Mouse (Mus musculus) urinary bladder, postnatal 10 days (tissue): ENCODE measurements at regions not wholly inside any gene's neighbourhood (a gene's known extent, or its start where the extent isn't known, plus 50 kb on each side); places are given as distances from the start of the nearest gene placed in this dataset.

Experiments used
- DNase-seq: peaks from one replicate; pipeline ENCODE4 v3.0.0; 2022; ENCODE audit warnings: low spot score

- no peak for DNase-seq
Observed at GRCm38 (mm10) chr4:124064601-124065000, 146.8 kb upstream of the 4930535I16Rik start.

- DNase-seq, result no peak
Observed at GRCm38 (mm10) chr4:124063269-124064100, 145.7 kb upstream of the 4930535I16Rik start.

DNA sequence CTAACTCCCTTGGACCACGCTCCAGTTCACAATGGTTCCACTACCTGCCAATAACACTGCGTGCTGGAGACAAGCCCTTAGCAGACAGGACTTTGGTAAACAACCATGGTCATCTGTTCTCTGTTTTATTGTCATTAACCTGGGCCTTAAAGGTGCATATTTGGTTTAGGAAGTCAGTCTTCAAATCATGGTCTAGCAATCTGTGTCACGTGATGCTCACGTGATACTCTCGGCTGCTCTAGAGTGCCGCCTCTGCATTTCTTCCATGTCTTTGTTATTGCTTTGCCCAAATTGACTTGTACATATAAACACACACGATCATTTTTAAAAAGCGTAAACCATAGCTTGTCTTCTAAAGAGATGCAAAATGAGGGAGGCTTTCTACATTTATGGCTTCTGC, 139.8 kb upstream of the 4930535I16Rik start:
- DNase-seq, result no peak

- no peak for DNase-seq
Observed at GRCm38 (mm10) chr4:124054240-124054760, 136.5 kb upstream of the 4930535I16Rik start.

DNA sequence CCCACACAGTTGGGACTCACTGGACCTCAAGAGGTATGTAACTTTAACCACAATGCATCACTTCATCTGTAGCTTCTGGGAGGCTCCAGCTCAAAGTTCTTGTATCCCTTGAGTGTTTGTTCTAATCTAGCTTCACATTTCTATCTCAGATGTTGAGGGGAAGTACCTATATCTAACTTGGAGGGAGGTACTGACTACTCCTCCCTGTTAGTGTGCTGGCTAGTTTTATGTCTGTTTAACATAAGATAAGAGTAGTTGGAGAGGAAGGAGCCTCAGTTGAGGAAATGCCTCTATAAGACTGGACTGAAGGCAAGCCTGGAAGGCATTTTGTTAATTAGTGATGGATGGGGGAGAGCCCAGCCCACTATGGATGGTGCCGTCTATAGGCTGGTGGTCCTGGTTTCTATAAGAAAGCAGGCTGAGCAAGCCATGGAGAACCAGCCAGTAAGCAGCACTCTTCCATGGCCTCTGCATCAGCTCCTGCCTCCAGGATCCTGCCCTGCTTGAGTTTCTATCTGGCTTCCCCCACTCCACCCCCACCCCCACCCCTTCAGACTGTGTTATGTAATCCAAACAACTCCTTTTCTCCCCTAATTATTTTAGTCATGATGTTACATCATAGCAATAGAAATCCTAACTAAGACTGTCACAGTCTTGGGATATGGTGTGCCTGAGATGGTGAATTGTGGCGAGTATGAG, 135.7 kb upstream of the 4930535I16Rik start:
- no peak for DNase-seq

- no peak for DNase-seq
Observed at GRCm38 (mm10) chr4:124052387-124052786, 134.6 kb upstream of the 4930535I16Rik start.

DNA sequence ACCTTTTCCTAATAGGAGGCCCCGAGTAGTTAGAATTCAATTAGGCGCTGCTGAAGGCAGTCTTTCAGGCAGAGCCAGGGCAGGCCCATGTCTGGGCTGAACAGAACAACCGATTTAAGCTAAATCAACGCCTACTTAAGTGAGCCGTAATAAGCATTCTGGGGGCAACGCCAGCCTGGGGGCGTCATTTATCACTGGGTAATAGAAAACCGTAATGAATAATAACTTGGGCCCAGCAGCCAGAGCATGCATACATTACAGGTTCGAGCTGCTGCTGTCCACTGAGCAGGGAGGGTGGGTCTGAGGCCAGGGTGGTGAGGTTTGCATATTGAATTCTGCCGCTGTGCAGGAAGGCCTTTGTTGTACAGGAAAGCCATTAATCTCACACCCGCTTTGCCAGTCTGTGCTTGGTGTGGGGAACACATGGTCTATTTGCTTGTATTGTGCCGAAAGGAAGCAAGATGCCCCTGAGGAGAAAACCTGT, 130.6 kb upstream of the 4930535I16Rik start:
- no peak for DNase-seq

DNA sequence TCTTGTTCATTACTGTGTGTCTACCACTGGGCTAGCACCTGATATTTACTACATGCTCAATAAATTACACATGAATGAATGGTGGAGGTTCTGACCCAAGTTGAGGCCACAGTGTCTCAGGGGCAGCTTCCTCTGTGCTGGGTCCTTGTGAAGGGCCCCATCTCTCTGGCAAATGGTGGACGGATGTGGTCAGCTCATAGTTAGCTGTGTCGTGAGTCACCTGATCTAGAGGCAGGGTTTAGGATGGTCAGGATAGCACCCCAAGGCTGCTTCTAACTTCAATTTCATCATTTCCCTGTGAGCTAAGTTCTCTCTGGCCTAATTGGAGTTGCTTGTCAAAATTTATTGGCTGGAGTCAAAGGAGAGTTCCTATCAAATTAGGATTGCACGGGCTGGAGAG, 130.1 kb upstream of the 4930535I16Rik start:
- DNase-seq, result no peak

GRCm38 (mm10) chr4:124036483-124036882, 118.7 kb upstream of the 4930535I16Rik start:
- no peak for DNase-seq

- DNase-seq, result no peak
Observed at GRCm38 (mm10) chr4:124035657-124036061, 117.8 kb upstream of the 4930535I16Rik start.

DNA sequence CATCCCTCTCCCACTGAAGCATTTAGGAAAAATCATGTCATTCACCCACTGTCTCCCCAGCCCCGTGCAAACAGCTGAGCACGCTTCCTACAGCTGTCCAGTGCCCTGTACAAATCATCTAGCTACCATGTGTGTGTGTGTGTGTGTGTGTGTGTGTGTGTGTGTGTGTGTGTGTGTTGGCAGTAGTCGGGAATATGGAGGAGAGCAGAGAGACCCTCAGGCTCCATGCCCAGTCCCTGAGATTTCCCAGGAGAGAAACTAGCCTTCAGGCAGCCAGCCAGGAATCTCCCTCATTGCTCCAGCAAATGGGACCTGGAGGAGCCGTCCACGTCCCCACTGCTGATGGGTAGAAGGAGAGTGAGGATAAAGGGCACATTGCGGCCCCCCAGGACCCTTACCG, 117.4 kb upstream of the 4930535I16Rik start:
- DNase-seq, result no peak

- DNase-seq, result no peak
Observed at GRCm38 (mm10) chr4:124028061-124028460, 110.2 kb upstream of the 4930535I16Rik start.

DNA sequence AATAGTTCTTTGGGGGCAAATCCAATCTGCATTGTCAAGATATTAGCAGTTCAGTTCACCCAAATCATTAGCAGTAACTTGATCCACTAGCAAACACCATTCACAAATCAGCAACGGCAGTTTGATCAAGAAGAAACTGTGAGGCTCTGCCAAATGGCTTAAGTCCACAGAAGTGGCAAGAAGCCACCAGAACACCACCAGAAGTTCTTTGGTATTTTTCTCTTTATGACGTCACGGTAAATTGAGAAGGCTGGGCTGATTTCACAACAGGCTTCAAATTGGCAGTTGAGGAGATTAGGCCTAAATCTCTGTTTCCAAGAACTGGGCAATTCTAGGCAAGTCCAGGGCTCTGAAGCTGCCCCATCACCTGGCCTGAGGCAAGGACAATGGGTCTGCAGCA, 98.6 kb upstream of the 4930535I16Rik start:
- no peak for DNase-seq

- no peak for DNase-seq
Observed at GRCm38 (mm10) chr4:124015323-124015722, 97.5 kb upstream of the 4930535I16Rik start.

- DNase-seq, result no peak
Observed at GRCm38 (mm10) chr4:124012406-124012805, 94.6 kb upstream of the 4930535I16Rik start.

- DNase-seq, result no peak
Observed at GRCm38 (mm10) chr4:124008725-124009124, 90.9 kb upstream of the 4930535I16Rik start.

DNA sequence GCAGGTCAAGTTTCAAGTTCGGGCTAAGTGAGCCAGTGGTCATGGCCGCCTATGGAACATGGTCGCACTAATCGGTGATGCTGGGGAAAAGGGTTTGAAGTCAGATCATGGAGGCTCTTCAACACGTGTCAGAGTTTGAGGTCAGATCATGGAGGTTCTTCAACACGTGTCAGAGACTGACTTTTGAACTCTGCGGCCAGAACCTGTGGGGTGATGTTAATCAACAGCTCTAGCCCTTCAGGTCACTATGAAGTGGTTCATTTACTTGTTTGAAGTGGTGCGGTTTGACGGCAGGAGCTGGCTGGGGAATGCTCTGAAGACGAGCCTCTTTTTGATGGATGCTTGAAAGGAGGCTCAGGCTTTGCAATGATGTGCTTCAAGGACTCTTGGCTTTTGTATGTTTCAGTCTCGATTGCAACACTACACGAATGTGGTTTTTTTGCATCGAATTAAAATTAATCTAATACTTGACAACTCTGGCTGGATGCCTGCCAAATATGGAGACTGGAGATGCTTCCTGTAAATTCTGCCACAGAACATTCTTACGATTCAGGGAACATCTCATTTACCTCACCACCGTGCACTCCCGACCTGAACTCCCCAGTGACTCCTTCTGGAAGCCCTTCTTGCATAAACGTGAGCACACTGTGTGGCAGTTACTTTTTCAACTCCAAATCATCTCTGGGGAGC, 87.9 kb upstream of the 4930535I16Rik start:
- no peak for DNase-seq

DNA sequence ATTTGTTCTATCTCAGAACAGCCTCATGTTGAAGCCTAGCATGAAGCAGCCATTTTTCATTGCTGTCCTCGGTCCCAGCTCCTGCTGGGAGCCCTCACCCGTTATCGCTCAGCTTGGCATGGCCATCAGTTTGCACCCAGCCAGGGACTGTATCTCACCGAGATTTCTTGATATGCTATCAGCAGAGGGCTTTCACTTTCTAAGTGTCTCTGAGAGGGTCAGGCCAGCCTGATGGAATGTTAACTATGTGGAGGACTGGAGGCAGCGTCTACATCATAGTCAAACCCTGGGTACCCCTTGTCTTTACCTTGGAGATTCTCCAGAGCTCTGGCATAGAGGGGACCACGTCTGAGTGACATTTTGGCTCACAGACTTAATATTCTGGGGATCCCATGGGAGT, 84.9 kb upstream of the 4930535I16Rik start:
- no peak for DNase-seq

- no peak for DNase-seq
Observed at GRCm38 (mm10) chr4:124002105-124002504, 84.3 kb upstream of the 4930535I16Rik start.

- DNase-seq, result no peak
Observed at GRCm38 (mm10) chr4:123995815-123996214, 78.0 kb upstream of the 4930535I16Rik start.

DNA sequence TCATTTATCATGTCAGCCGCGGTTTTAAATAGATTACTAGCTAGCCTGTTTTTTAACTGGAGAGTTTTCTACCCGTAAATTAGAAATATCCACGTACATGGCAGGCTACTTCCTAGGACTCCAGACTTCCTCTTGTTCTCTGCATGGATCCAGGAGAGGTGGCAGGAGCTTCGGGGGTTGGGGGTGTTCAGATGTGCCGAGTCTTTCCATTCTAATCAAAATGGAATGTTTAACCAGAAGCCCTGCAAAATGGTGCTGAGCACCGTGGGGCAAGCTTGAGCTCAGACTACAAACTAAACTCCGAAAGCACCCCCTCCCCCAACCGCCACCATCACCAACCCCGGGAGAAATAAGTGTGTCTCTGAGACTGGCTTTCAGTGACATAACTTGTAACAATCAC, 73.4 kb upstream of the 4930535I16Rik start:
- DNase-seq, result no peak
